Mouse (Mus musculus) urinary bladder, adult 18-20 months (tissue): ENCODE measurements at regions not wholly inside any gene's neighbourhood (a gene's known extent, or its start where the extent isn't known, plus 50 kb on each side); places are given as distances from the start of the nearest gene placed in this dataset.

Experiments used
- DNase-seq, 2 experiments: peaks; one replicate each; pipeline ENCODE4 v3.0.0; 2022; ENCODE audit warnings: low spot score in 2 of 2, mixed read lengths in 2 of 2

GRCm38 (mm10) chr6:81323690-81324089 is 599.8 kb upstream of the Gcfc2 start:
- DNase-seq: no peak

GRCm38 (mm10) chr6:81363969-81364529 is 559.4 kb upstream of the Gcfc2 start:
- DNase-seq: no peak

GRCm38 (mm10) chr6:81388484-81388883 is 535.0 kb upstream of the Gcfc2 start:
- DNase-seq: no peak

- DNase-seq: no peak
These were observed 520.3 kb upstream of the Gcfc2 start for GRCm38 (mm10) chr6:81403122-81403521.

- no peak for DNase-seq
These were observed 509.9 kb upstream of the Gcfc2 start for GRCm38 (mm10) chr6:81413611-81414010.

- DNase-seq: no peak
These were observed 488.7 kb upstream of the Gcfc2 start for GRCm38 (mm10) chr6:81434745-81435144.

GRCm38 (mm10) chr6:81438951-81439722 is 484.3 kb upstream of the Gcfc2 start:
- no peak for DNase-seq

GRCm38 (mm10) chr6:81441396-81441795 is 482.1 kb upstream of the Gcfc2 start:
- no peak for DNase-seq

- DNase-seq: no peak
These were observed 477.3 kb upstream of the Gcfc2 start for GRCm38 (mm10) chr6:81446019-81446800.

GRCm38 (mm10) chr6:81447701-81448100 is 475.8 kb upstream of the Gcfc2 start:
- DNase-seq: no peak

GRCm38 (mm10) chr6:81448366-81448765 is 475.1 kb upstream of the Gcfc2 start:
- DNase-seq: no peak

GRCm38 (mm10) chr6:81461095-81461494 is 462.4 kb upstream of the Gcfc2 start:
- DNase-seq: no peak

- DNase-seq: no peak
These were observed 459.0 kb upstream of the Gcfc2 start for GRCm38 (mm10) chr6:81464442-81464841.

GRCm38 (mm10) chr6:81466536-81466935 is 456.9 kb upstream of the Gcfc2 start:
- DNase-seq: no peak

- DNase-seq: no peak
These were observed 452.0 kb upstream of the Gcfc2 start for GRCm38 (mm10) chr6:81471340-81471955.

- DNase-seq: no peak
These were observed 451.0 kb upstream of the Gcfc2 start for GRCm38 (mm10) chr6:81472506-81472905.

- DNase-seq: no peak
These were observed 448.7 kb upstream of the Gcfc2 start for GRCm38 (mm10) chr6:81474786-81475185.

GRCm38 (mm10) chr6:81487006-81487405 is 436.5 kb upstream of the Gcfc2 start:
- no peak for DNase-seq

GRCm38 (mm10) chr6:81496239-81496638 is 427.2 kb upstream of the Gcfc2 start:
- DNase-seq: no peak

GRCm38 (mm10) chr6:81517185-81517584 is 406.3 kb upstream of the Gcfc2 start:
- DNase-seq: no peak

- no peak for DNase-seq
These were observed 361.2 kb upstream of the Gcfc2 start for GRCm38 (mm10) chr6:81562260-81562659.

- DNase-seq: no peak
These were observed 360.3 kb upstream of the Gcfc2 start for GRCm38 (mm10) chr6:81563192-81563591.
